Mouse (Mus musculus) frontal cortex, postnatal 36 days (tissue): ENCODE data around the gene Gm20388.
A peak's percentile ranks its signal among the peaks of the same experiment; 100 is the strongest.

Source experiments
- DNase-seq, 2 experiments: peaks; one replicate each; pipeline ENCODE4 v3.0.0; 2022; ENCODE audit warnings: low spot score in 2 of 2

Gm20388 gene

GRCm38 (mm10) chr8:122849152-122849910, 2938.7 kb downstream of the Gm20388 start:
- DNase-seq, result no peak

GRCm38 (mm10) chr8:122850641-122851240, 2940.1 kb downstream of the Gm20388 start:
- no peak for DNase-seq

GRCm38 (mm10) chr8:122851692-122852545, 2941.3 kb downstream of the Gm20388 start:
- no peak for DNase-seq

GRCm38 (mm10) chr8:122852546-122852905, 2941.9 kb downstream of the Gm20388 start:
- no peak for DNase-seq

- no peak for DNase-seq
Measured at GRCm38 (mm10) chr8:122853340-122853771, 2942.7 kb downstream of the Gm20388 start.

- DNase-seq, result no peak
Measured at GRCm38 (mm10) chr8:122854388-122854787, 2943.7 kb downstream of the Gm20388 start.

GRCm38 (mm10) chr8:122855123-122855522, 2944.5 kb downstream of the Gm20388 start:
- no peak for DNase-seq

- DNase-seq, result no peak
Measured at GRCm38 (mm10) chr8:122856288-122856687, 2945.6 kb downstream of the Gm20388 start.

GRCm38 (mm10) chr8:122859843-122860242, 2949.2 kb downstream of the Gm20388 start:
- DNase-seq, result no peak

- DNase-seq, result peak in 1 of 2 experiments; percentile 4
Measured at GRCm38 (mm10) chr8:122864719-122865129, 2954.1 kb downstream of the Gm20388 start.

GRCm38 (mm10) chr8:122865441-122865840, 2954.8 kb downstream of the Gm20388 start:
- peak in 1 of 2 experiments; percentile 9 for DNase-seq

- DNase-seq, result no peak
Measured at GRCm38 (mm10) chr8:122866231-122866630, 2955.6 kb downstream of the Gm20388 start.

- no peak for DNase-seq
Measured at GRCm38 (mm10) chr8:122867982-122868381, 2957.3 kb downstream of the Gm20388 start.

GRCm38 (mm10) chr8:122870377-122870863, 2959.8 kb downstream of the Gm20388 start:
- DNase-seq, result no peak

GRCm38 (mm10) chr8:122871663-122872062, 2961.0 kb downstream of the Gm20388 start:
- no peak for DNase-seq

GRCm38 (mm10) chr8:122873171-122873570, 2962.5 kb downstream of the Gm20388 start:
- no peak for DNase-seq

- DNase-seq, result no peak
Measured at GRCm38 (mm10) chr8:122875186-122875585, 2964.5 kb downstream of the Gm20388 start.

- no peak for DNase-seq
Measured at GRCm38 (mm10) chr8:122878231-122878630, 2967.6 kb downstream of the Gm20388 start.

- DNase-seq, result no peak
Measured at GRCm38 (mm10) chr8:122880302-122880701, 2969.7 kb downstream of the Gm20388 start.

GRCm38 (mm10) chr8:122883671-122884070, 2973.0 kb downstream of the Gm20388 start:
- DNase-seq, result no peak

GRCm38 (mm10) chr8:122891440-122891839, 2980.8 kb downstream of the Gm20388 start:
- no peak for DNase-seq

- no peak for DNase-seq
Measured at GRCm38 (mm10) chr8:122893451-122893850, 2982.8 kb downstream of the Gm20388 start.
